Mouse (Mus musculus): ENCODE data around the gene 4930402H24Rik. TPM values are rescaled to one million over a fixed set of nuclear protein-coding genes. Genes with fewer than 3 reads are reported as not detected.

Gene 4930402H24Rik
- polyA plus RNA-seq, 1 experiment = 10.0 TPM

- Histone ChIP-seq H3K27me3 (ENCODE audit: control insufficient read depth, insufficient read depth, low read length) (no peaks in the 10 kb centered on the region), H3K36me3 (ENCODE audit: control insufficient read depth, insufficient read depth, low read length) (peaks cover 14% of the 10 kb centered on the region), H3K4me1 (ENCODE audit: control insufficient read depth, insufficient read depth, insufficient read length, low read length) (no peaks in the 10 kb centered on the region), H3K27ac (ENCODE audit: insufficient read depth, low read depth, low read length) (no peak overlapping the region), H3K4me3 (ENCODE audit: low read depth, low read length) (no peak overlapping the region)
- no peak for TF ChIP-seq CTCF (IDR thresholded peaks at IDR 0.05; ENCODE audit: extremely low read depth, insufficient read length, insufficient replicate concordance, low read depth, low read length)
- TF ChIP-seq POLR2A (IDR thresholded peaks at IDR 0.05; ENCODE audit: low read depth, low read length) = no peak
- WGBS = 95% methylated on average over 7 of the region's 7 CpGs
Measured at GRCm38 (mm10) chr2:130791722-130792121, 114.5 kb downstream of the 4930402H24Rik start.

- Histone ChIP-seq H3K27me3 (ENCODE audit: control insufficient read depth, insufficient read depth, low read length) (no peaks in the 10 kb centered on the region), H3K36me3 (ENCODE audit: control insufficient read depth, insufficient read depth, low read length) (peaks cover 20% of the 10 kb centered on the region), H3K4me3 (ENCODE audit: low read depth, low read length) (no peak overlapping the region), H3K4me1 (ENCODE audit: control insufficient read depth, insufficient read depth, insufficient read length, low read length) (no peaks in the 10 kb centered on the region), H3K27ac (ENCODE audit: insufficient read depth, low read depth, low read length) (no peak overlapping the region)
- TF ChIP-seq POLR2A (IDR thresholded peaks at IDR 0.05; ENCODE audit: low read depth, low read length) (no peak), CTCF (IDR thresholded peaks at IDR 0.05; ENCODE audit: extremely low read depth, insufficient read length, insufficient replicate concordance, low read depth, low read length) (no peak)
- 94% methylated on average over 6 of the region's 6 CpGs for WGBS
Measured at GRCm38 (mm10) chr2:130789642-130790041, 116.6 kb downstream of the 4930402H24Rik start.

GRCm38 (mm10) chr2:130789039-130789438 lies 117.2 kb downstream of the 4930402H24Rik start:
- H3K4me3 ChIP-seq (ENCODE audit: low read depth, low read length) = no peak overlapping the region
- H3K4me1 ChIP-seq (ENCODE audit: control insufficient read depth, insufficient read depth, insufficient read length, low read length) = no peaks in the 10 kb centered on the region
- WGBS = 86% methylated on average over 8 of the region's 8 CpGs
- peaks cover 23% of the 10 kb centered on the region for H3K36me3 ChIP-seq (ENCODE audit: control insufficient read depth, insufficient read depth, low read length)
- H3K27me3 ChIP-seq (ENCODE audit: control insufficient read depth, insufficient read depth, low read length) = no peaks in the 10 kb centered on the region
- no peak overlapping the region for H3K27ac ChIP-seq (ENCODE audit: insufficient read depth, low read depth, low read length)
- no peak for TF ChIP-seq CTCF (IDR thresholded peaks at IDR 0.05; ENCODE audit: extremely low read depth, insufficient read length, insufficient replicate concordance, low read depth, low read length)
- TF ChIP-seq POLR2A (IDR thresholded peaks at IDR 0.05; ENCODE audit: low read depth, low read length) = no peak

GRCm38 (mm10) chr2:130784939-130785338 lies 121.3 kb downstream of the 4930402H24Rik start:
- Histone ChIP-seq H3K36me3 (ENCODE audit: control insufficient read depth, insufficient read depth, low read length) (peaks cover 24% of the 10 kb centered on the region), H3K27ac (ENCODE audit: insufficient read depth, low read depth, low read length) (no peak overlapping the region), H3K4me1 (ENCODE audit: control insufficient read depth, insufficient read depth, insufficient read length, low read length) (no peaks in the 10 kb centered on the region), H3K4me3 (ENCODE audit: low read depth, low read length) (no peak overlapping the region), H3K27me3 (ENCODE audit: control insufficient read depth, insufficient read depth, low read length) (no peaks in the 10 kb centered on the region)
- TF ChIP-seq CTCF (IDR thresholded peaks at IDR 0.05; ENCODE audit: extremely low read depth, insufficient read length, insufficient replicate concordance, low read depth, low read length) (no peak), POLR2A (IDR thresholded peaks at IDR 0.05; ENCODE audit: low read depth, low read length) (no peak)
- WGBS = 72% methylated on average over 3 of the region's 3 CpGs

GRCm38 (mm10) chr2:130780615-130781303 lies 125.4 kb downstream of the 4930402H24Rik start:
- Histone ChIP-seq H3K4me1 (ENCODE audit: control insufficient read depth, insufficient read depth, insufficient read length, low read length) (no peaks in the 10 kb centered on the region), H3K36me3 (ENCODE audit: control insufficient read depth, insufficient read depth, low read length) (peaks cover 33% of the 10 kb centered on the region), H3K27ac (ENCODE audit: insufficient read depth, low read depth, low read length) (no peak overlapping the region), H3K27me3 (ENCODE audit: control insufficient read depth, insufficient read depth, low read length) (no peaks in the 10 kb centered on the region), H3K4me3 (ENCODE audit: low read depth, low read length) (no peak overlapping the region)
- TF ChIP-seq POLR2A (IDR thresholded peaks at IDR 0.05; ENCODE audit: low read depth, low read length) (no peak), CTCF (IDR thresholded peaks at IDR 0.05; ENCODE audit: extremely low read depth, insufficient read length, insufficient replicate concordance, low read depth, low read length) (no peak)
- WGBS = 71% methylated on average over 2 of the region's 2 CpGs

- 29% methylated on average over 1 of the region's 1 CpGs for WGBS
- no peak overlapping the region for H3K4me3 ChIP-seq (ENCODE audit: low read depth, low read length)
Measured at GRCm38 (mm10) chr2:130779935-130780334, 126.3 kb downstream of the 4930402H24Rik start.

GRCm38 (mm10) chr2:130776610-130777009 lies 129.6 kb downstream of the 4930402H24Rik start:
- H3K27ac ChIP-seq (ENCODE audit: insufficient read depth, low read depth, low read length) = no peak overlapping the region
- peaks cover 26% of the 10 kb centered on the region for H3K36me3 ChIP-seq (ENCODE audit: control insufficient read depth, insufficient read depth, low read length)
- H3K4me3 ChIP-seq (ENCODE audit: low read depth, low read length) = no peak overlapping the region
- WGBS = 81% methylated on average over 7 of the region's 7 CpGs
- H3K27me3 ChIP-seq (ENCODE audit: control insufficient read depth, insufficient read depth, low read length) = no peaks in the 10 kb centered on the region
- H3K4me1 ChIP-seq (ENCODE audit: control insufficient read depth, insufficient read depth, insufficient read length, low read length) = no peaks in the 10 kb centered on the region
- no peak for TF ChIP-seq POLR2A (IDR thresholded peaks at IDR 0.05; ENCODE audit: low read depth, low read length)
- TF ChIP-seq CTCF (IDR thresholded peaks at IDR 0.05; ENCODE audit: extremely low read depth, insufficient read length, insufficient replicate concordance, low read depth, low read length) = no peak

More at GRCm38 (mm10) chr2:130779935-130780334, 126.3 kb downstream of the 4930402H24Rik start:
- H3K27ac ChIP-seq (ENCODE audit: insufficient read depth, low read depth, low read length) = no peak overlapping the region
- no peaks in the 10 kb centered on the region for H3K4me1 ChIP-seq (ENCODE audit: control insufficient read depth, insufficient read depth, insufficient read length, low read length)
- H3K36me3 ChIP-seq (ENCODE audit: control insufficient read depth, insufficient read depth, low read length) = peaks cover 34% of the 10 kb centered on the region
- TF ChIP-seq CTCF (IDR thresholded peaks at IDR 0.05; ENCODE audit: extremely low read depth, insufficient read length, insufficient replicate concordance, low read depth, low read length) (no peak), POLR2A (IDR thresholded peaks at IDR 0.05; ENCODE audit: low read depth, low read length) (no peak)
- no peaks in the 10 kb centered on the region for H3K27me3 ChIP-seq (ENCODE audit: control insufficient read depth, insufficient read depth, low read length)
